Mouse (Mus musculus) monocyte, adult 5-6 weeks (primary cell): Measurements from ENCODE around the gene Hap1. TPM values are rescaled to one million over a fixed set of nuclear protein-coding genes. Genes with fewer than 3 reads are reported as not detected.
A peak's percentile ranks its signal among the peaks of the same experiment; 100 is the strongest.
"Not testable (repeated sequence)": the region's sequence is repeated elsewhere in the genome, so short reads cannot be mapped to it uniquely, and the experiment has no call there.

ENCODE experiments used
- ATAC-seq: fragments of 153-309, 156-312 bp; replicated peaks from 2 replicates; pipeline ENCODE4 v1.8.0; 2017; ENCODE audit warnings: mild to moderate bottlenecking; ENCODE audit not compliant: low TSS enrichment, insufficient number of reproducible peaks, severe bottlenecking, poor library complexity, low FRiP score
- total RNA-seq: library from RNA; stranded (forward); fragments of 200-1000, 200-491, 200-594 nt; gene quantifications from 3 replicates; pipeline ENCODE4 v1.2.3, GENCODE M21; 2017

Hap1 gene
- total RNA-seq, 1 experiment from 2014 or later, result not detected

GRCm38 (mm10) chr11:100362979-100363562 is 7.1 kb upstream of the Hap1 start:
- 0 out of 2 replicates have a peak, but pooled peaks have one; percentile 26 for ATAC-seq

- ATAC-seq, result peak; percentile 76
Observed at GRCm38 (mm10) chr11:100362209-100362978, 6.5 kb upstream of the Hap1 start.

GRCm38 (mm10) chr11:100361059-100361458 is 5.1 kb upstream of the Hap1 start:
- ATAC-seq, result not testable (repeated sequence)

DNA sequence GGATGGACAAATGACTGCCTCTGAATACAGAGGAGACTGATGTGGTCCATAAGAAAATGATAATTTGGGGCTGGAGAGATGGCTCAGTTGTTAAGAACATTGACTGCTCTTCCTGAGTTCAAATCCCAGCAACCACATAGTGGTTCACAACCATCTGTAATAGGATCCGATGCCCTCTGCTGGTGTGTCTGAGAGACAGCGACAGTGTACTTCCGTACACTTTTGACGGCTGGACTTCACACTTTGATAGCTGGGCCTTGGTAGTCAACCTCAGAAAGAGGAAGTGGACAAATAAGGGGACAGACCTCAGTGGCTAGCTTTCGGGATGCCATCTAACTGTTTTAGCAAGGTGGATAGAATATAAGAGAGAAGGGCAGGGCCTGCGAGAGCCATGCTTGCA is 4.2 kb upstream of the Hap1 start:
- ATAC-seq, result no peak

GRCm38 (mm10) chr11:100357408-100357807 is 1.5 kb upstream of the Hap1 start:
- no peak for ATAC-seq

DNA sequence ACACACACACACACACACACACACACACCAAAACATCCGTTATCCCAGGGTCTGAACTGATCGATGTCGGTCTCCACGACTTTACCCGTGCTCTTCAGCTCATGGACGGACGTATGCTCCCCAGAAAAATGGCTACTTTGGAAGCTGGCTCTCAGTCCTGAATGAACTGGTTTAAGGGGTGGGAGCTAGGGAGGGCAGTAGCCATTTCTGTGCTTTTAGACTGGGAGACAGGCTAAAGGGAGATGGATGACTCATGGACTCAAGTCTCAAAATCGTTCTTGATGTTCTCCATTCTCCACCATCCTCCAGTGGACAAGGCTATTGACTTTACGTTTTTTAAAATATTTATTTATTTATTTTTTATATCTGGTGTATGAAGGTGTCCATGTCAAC is 887 bp upstream of the Hap1 start:
- no peak for ATAC-seq

DNA sequence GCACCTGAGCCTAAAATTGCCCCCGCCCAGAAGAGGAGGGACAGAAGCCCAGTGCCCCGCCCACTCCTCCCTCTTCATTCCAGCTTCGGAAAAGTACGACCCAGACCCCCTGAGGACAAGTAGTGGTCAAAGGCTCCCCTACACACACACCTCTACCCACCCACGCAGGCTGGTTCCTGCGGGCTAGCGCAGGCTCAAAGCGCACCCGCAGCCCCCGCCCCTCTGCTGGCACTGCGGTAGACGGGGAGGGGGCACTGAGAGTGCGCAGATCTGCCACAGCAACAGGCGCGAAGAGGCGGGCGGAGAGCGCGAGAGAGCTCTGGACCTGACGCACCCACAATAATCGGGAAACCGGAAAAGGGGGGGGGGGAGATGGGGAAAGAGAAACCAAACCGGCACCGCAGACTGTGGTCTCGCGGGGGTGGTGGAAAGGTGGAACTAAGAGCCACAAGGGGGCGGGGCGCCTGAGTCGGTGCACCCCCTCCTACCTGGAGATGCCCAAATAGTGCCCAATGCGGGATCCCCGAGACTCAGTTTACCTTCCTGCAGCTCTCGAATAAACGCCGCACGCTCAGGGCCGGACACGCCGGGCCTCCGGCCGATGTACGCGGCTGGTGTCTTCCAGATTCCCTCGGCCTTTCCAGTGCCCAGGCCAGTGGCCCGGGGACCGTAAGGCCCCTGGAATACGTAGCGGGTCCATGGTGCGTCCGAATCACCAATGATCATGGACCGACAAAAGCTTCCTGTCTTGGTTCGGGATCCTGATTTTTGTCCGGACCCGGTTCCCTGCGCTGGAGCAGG is 577 bp downstream of the Hap1 start:
- no peak for ATAC-seq

DNA sequence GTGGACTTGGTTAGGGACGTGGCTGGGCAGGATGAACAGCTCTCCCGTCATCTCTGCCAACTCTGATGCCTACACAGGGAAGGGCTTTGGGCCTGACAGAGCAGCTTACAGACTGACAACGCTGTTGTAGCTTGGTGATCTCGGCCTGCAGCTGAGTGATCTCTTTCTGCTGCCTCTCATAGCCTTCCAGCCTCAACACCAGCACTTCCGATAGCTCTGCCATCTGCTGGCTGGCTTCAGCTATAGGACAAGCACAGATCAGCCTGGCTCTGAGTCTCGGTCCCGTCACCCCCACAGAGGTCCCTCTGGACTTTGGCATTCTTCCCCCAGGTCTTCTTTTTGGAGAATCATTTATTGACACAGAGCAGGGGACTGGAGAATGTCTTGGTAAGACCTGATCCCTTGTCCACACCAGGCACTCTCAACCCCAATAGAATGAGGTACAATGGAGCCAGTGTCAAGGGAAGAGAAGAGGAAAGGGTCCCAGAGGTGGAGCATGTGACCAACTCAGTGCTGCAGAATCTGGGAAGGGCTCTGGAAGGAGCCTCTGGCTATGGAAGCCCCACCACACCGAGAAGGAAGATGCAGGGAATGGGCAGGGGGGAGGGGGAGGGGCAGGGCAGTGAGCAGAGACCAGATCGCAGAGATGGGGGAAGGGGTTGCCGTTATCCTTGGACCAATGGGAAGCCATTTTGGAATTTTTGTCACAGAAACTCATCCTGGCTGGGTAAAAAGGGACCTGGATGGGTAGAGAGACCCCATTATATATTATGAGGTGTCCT is 3.7 kb downstream of the Hap1 start:
- ATAC-seq, result no peak

- no peak for ATAC-seq
Observed at GRCm38 (mm10) chr11:100344269-100344668, 11.7 kb downstream of the Hap1 start.

DNA sequence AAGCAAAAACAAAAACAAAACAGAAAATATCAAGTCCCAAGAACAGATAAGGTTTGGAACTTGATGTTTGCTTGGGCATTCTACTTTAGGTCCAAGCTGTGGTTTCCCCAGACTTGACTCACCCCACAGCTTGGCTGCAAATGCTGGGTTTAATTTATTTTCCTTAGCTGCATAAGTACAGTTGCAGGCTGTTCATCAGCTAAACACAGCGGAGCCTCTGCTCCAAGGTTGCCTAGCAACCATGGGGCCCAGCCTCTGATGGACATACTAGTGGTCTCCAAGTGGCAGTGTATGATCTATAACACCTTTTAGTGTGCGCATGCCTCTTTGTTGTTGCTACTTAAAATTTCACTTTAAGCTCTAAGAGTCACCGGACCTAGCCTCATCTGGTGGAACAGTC is 20.2 kb downstream of the Hap1 start:
- ATAC-seq, result no peak

- ATAC-seq, result no peak
Observed at GRCm38 (mm10) chr11:100333944-100334457, 21.9 kb downstream of the Hap1 start, which contains the start of gene Gast. Gene Gast, plus strand, starts transcription at chr11:100334407.

DNA sequence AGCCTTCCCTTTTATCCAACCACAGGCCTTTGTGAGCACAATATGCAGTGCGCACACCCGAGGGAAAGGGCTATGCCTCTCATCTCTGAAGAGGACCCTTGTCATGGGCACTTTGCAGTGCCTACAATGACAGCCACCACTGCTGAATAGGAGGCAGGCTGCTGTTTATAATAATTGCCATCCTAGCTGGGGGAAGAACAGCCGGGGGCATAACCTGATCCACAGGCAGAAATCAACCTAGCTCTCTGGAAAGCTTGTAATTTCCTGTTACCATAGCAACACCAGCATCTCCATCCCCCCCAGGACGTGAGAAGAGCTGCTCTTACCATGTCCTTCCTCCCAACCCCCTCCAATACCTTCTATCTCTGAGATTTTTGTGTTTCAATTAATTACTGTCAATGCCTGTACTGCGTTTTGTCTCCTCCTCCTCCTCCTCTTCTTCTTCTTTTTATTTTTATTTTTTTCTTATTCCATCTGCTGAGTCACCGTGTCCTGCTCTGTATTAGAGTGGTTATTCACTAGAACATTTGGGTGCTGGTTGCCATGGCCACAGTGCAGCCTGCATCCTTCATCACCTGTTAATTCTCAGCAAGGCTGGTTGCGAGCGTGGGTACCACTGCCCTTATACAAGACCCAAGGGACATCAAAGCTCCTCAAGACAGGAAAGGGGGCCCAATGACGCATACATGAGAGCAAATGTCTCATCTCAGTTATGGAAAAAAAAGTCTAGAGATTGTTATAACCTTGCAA is 23.0 kb downstream of the Hap1 start:
- no peak for ATAC-seq

- ATAC-seq, result not testable (repeated sequence)
Observed at GRCm38 (mm10) chr11:100330816-100331375, 25.0 kb downstream of the Hap1 start.

GRCm38 (mm10) chr11:100330235-100330634 is 25.7 kb downstream of the Hap1 start:
- no peak for ATAC-seq

DNA sequence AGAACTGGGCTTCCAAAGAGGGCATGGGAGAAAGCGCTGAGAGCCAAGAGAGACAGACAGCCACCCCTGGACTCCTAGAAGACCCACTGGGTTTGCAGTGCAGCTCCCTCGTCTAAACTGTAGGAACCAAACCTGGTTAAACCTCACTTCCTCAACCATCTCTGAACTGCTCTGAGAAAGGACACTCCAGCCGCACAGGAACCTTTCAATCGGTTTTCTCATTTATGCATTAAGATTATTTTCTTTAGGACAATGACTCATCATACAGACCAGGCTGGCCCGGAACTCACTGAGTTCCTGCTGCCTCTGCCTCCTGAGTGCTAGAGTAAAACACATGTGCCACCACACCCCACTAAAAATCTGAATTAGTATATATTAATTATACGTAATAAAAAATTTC is 28.2 kb downstream of the Hap1 start:
- ATAC-seq, result no peak

- no peak for ATAC-seq
Observed at GRCm38 (mm10) chr11:100327316-100327715, 28.6 kb downstream of the Hap1 start.

- ATAC-seq, result no peak
Observed at GRCm38 (mm10) chr11:100325062-100325629, 30.8 kb downstream of the Hap1 start.
